Mouse (Mus musculus) cortical plate, adult 2 months (tissue): Measurements from ENCODE around the gene Cdh22. TPM values are rescaled to one million over a fixed set of nuclear protein-coding genes. Genes with fewer than 3 reads are reported as not detected.

Source experiments
- H3K27ac ChIP-seq: fragments of 200-500 bp; 2 replicates; pipeline ENCODE4 v1.5.1; 2012; ENCODE audit warnings: low read length, control low read depth, inconsistent platforms; ENCODE audit not compliant: insufficient read depth
- H3K4me1 ChIP-seq: fragments of 200-500 bp; 2 replicates; pipeline ENCODE4 v1.6.1; 2011; ENCODE audit warnings: low read length; ENCODE audit not compliant: control insufficient read depth, insufficient read depth
- H3K4me3 ChIP-seq: fragments of 200-500 bp; 2 replicates; pipeline ENCODE4 v1.5.1; 2011; ENCODE audit warnings: mild to moderate bottlenecking, low read length, control low read depth; ENCODE audit not compliant: insufficient read depth
- CTCF ChIP-seq: fragments of 200-500 bp; IDR thresholded peaks from 2 replicates; pipeline ENCODE4 v1.5.1; 2011; ENCODE audit warnings: mild to moderate bottlenecking, control low read depth, low read length; ENCODE audit not compliant: insufficient read depth; ENCODE audit errors: extremely low read depth
- POLR2A ChIP-seq: fragments of 200-500 bp; IDR thresholded peaks from 2 replicates; pipeline ENCODE4 v1.6.1; 2011; ENCODE audit warnings: mild to moderate bottlenecking, low read length, control low read depth; ENCODE audit not compliant: insufficient read depth; ENCODE audit errors: extremely low read depth
- polyA plus RNA-seq: library from polyadenylated mRNA; depleted of rRNA; stranded (reverse); fragments of >200 nt; gene quantifications from 2 replicates; pipeline ENCODE4 v1.2.3, GENCODE M21; 2012

The Cdh22 gene
- polyA plus RNA-seq, 1 experiment, result 22.8 TPM

DNA sequence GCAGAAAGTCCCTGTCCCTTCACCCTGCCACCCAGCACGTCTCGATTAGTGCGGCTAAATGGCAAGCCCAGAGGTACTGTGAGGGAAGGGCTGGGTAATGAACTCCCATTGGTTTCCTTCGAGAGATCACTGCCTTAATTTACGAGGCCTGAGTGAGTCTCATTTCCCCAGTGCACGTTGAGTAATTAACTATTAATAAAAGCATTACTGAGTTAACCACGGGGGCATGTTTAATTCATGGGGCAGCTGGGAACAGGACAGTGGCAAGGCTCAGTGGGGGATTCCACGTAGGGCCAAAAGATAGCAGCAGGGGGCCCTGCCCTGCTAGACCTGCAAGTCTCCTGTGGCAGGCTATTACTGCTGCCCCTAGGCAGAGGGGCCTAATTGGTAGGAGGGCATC is 36.7 kb upstream of the Cdh22 start:
- no peak overlapping the region for H3K27ac ChIP-seq
- H3K4me1 ChIP-seq, result 0 out of 2 replicates have a peak, but pooled peaks cover 2% of the 10 kb centered on the region

DNA sequence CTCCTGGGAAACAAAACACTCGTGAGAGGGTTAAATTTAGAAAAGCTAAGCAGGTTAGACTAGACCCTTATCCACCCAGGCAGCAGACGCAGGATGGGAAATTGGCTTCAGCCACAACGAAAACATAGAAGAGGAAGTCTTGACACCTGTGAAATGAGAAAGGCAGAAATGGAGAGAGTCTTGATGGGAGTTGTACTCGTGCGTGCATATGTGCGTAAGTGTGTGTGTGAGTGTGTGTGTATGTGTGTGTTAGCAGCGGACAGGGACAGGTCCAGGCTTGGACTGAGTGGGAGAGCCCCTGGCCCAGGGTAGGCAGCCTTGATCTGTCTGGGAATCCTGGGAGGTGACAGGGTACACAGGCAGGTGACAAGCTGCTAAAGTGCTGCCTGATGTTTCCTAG is 36.2 kb upstream of the Cdh22 start:
- Histone ChIP-seq H3K27ac (no peak overlapping the region), H3K4me3 (no peak overlapping the region), H3K4me1 (0 out of 2 replicates have a peak, but pooled peaks cover 3% of the 10 kb centered on the region)
- TF ChIP-seq POLR2A, result no peak
- no peak for TF ChIP-seq CTCF

More for the DNA sequence above, 36.7 kb upstream of the Cdh22 start:
- TF ChIP-seq POLR2A, result no peak
- no peak for TF ChIP-seq CTCF
- H3K4me3 ChIP-seq, result no peak overlapping the region

GRCm38 (mm10) chr2:165266739-165267138 is 32.1 kb upstream of the Cdh22 start:
- H3K27ac ChIP-seq, result no peak overlapping the region
- peaks cover 6% of the 10 kb centered on the region; the same call in 1 of the 2 replicates for H3K4me1 ChIP-seq
- H3K4me3 ChIP-seq, result no peak overlapping the region
- no peak for TF ChIP-seq CTCF
- TF ChIP-seq POLR2A, result no peak

- Histone ChIP-seq H3K4me3 (no peak overlapping the region), H3K27ac (no peak overlapping the region), H3K4me1 (peaks cover 6% of the 10 kb centered on the region; the same call in 1 of the 2 replicates)
- TF ChIP-seq CTCF, result no peak
- no peak for TF ChIP-seq POLR2A
Observed at GRCm38 (mm10) chr2:165263861-165264260, 29.2 kb upstream of the Cdh22 start.

GRCm38 (mm10) chr2:165262274-165262990 is 27.8 kb upstream of the Cdh22 start:
- Histone ChIP-seq H3K4me1 (peaks cover 7% of the 10 kb centered on the region), H3K27ac (no peak overlapping the region), H3K4me3 (no peak overlapping the region)
- TF ChIP-seq CTCF, result no peak
- no peak for TF ChIP-seq POLR2A

- no peak overlapping the region for H3K27ac ChIP-seq
- TF ChIP-seq CTCF (no peak), POLR2A (no peak)
- no peak overlapping the region for H3K4me3 ChIP-seq
- H3K4me1 ChIP-seq, result peaks cover 3% of the 10 kb centered on the region
Observed at GRCm38 (mm10) chr2:165259859-165260258, 25.2 kb upstream of the Cdh22 start.

GRCm38 (mm10) chr2:165258321-165258720 is 23.7 kb upstream of the Cdh22 start:
- no peak overlapping the region for H3K27ac ChIP-seq
- H3K4me1 ChIP-seq, result peaks cover 1% of the 10 kb centered on the region; the same call in 1 of the 2 replicates
- H3K4me3 ChIP-seq, result no peak overlapping the region
- TF ChIP-seq CTCF (no peak), POLR2A (no peak)

- TF ChIP-seq POLR2A (no peak), CTCF (no peak)
- Histone ChIP-seq H3K4me3 (no peak overlapping the region), H3K27ac (no peak overlapping the region), H3K4me1 (peaks cover 1% of the 10 kb centered on the region; the same call in 1 of the 2 replicates)
Observed at GRCm38 (mm10) chr2:165257151-165257834, 22.6 kb upstream of the Cdh22 start.

DNA sequence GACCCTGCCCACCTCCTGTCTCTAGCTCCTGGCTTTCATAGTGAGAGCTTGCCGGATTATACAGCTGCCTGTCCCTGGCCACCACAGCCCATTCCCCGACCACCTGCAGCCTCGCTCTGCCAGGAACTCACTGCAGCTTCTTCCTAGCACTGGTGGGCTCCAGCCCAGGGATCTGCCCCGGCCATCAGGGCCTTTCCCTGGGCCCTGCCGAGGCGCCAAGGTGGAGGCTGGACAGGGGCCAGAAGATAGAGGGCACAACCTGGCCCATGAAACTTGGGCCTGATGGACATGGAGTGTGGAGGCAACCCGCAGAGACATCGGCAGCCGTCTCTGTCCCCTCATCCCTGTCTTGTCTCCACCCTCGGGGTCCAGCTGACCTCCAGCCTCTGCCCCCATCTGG is 21.6 kb upstream of the Cdh22 start:
- H3K27ac ChIP-seq, result no peak overlapping the region
- no peak overlapping the region for H3K4me3 ChIP-seq
- peaks cover 1% of the 10 kb centered on the region; the same call in 1 of the 2 replicates for H3K4me1 ChIP-seq
- TF ChIP-seq CTCF (no peak), POLR2A (no peak)

DNA sequence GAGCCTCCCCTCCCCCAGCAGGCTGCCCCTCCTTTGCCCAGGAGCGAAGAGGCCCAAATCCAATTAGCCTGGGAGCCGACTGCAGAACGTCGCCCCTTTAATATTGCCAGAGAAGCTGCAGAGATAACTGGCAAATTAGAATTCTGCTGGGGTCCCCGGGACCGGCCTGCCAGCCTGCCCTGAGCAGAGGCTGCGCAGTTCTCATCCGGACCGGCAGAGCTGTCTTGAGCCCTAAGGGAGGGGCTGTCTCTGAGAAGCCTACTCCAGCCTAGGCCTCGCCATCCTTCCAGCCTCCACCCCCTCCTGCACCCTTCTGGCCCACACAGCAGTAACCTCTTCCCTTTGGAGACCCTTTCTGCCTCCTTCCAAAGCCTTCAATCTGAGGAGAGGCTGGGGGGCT is 19.2 kb upstream of the Cdh22 start:
- no peak overlapping the region for H3K27ac ChIP-seq
- peaks cover 1% of the 10 kb centered on the region; the same call in 1 of the 2 replicates for H3K4me1 ChIP-seq
- no peak for TF ChIP-seq CTCF
- TF ChIP-seq POLR2A, result no peak
- no peak overlapping the region for H3K4me3 ChIP-seq
